Mouse (Mus musculus) liver, postnatal 0 days (tissue): Measurements from ENCODE around the gene Lrrc75b. TPM values are rescaled to one million over a fixed set of nuclear protein-coding genes. Genes with fewer than 3 reads are reported as not detected.
A peak's percentile ranks its signal among the peaks of the same experiment; 100 is the strongest.
"Not testable (repeated sequence)": the region's sequence is repeated elsewhere in the genome, so short reads cannot be mapped to it uniquely, and the experiment has no call there.

ENCODE experiments used
- ATAC-seq: fragments of 200-750 bp; cut with Nextera tagmentation; 2 replicates; pipeline ENCODE4 v1.8.0; 2017; ENCODE audit warnings: mild to moderate bottlenecking, moderate library complexity
- DNase-seq: peaks from one replicate; pipeline ENCODE4 v3.0.0-alpha.2; 2016
- H3K27ac ChIP-seq: fragments of 300-500 bp; sonication (generic); 2 replicates; pipeline ENCODE4 v1.5.1; 2014; ENCODE audit warnings: antibody characterized with exemption, moderate library complexity, mild to moderate bottlenecking, low read depth
- H3K27me3 ChIP-seq: fragments of 300-500 bp; sonication (generic); 2 replicates; pipeline ENCODE4 v1.6.1; 2014; ENCODE audit warnings: low read length, control low read depth, mixed read lengths; ENCODE audit not compliant: insufficient read depth
- H3K36me3 ChIP-seq: fragments of 300-500 bp; sonication (generic); replicated peaks from 2 replicates; pipeline ENCODE4 v1.6.1; 2014; ENCODE audit warnings: mild to moderate bottlenecking, control low read depth, low read length, moderate library complexity, mixed read lengths; ENCODE audit not compliant: insufficient read depth
- H3K4me1 ChIP-seq: fragments of 300-500 bp; sonication (generic); 2 replicates; pipeline ENCODE4 v1.6.1; 2014; ENCODE audit warnings: antibody characterized with exemption, mild to moderate bottlenecking, control low read depth; ENCODE audit not compliant: insufficient read depth
- H3K4me2 ChIP-seq: fragments of 300-500 bp; sonication (generic); 2 replicates; pipeline ENCODE4 v1.6.1; 2014; ENCODE audit warnings: low read depth, mild to moderate bottlenecking, low read length, moderate library complexity, mixed read lengths
- H3K4me3 ChIP-seq: fragments of 300-500 bp; sonication (generic); 2 replicates; pipeline ENCODE4 v1.5.1; 2014; ENCODE audit warnings: low read depth, low read length
- H3K9ac ChIP-seq: fragments of 300-500 bp; sonication (generic); replicated peaks from 2 replicates; pipeline ENCODE4 v1.6.1; 2014; ENCODE audit warnings: mild to moderate bottlenecking, moderate library complexity
- H3K9me3 ChIP-seq: fragments of 300-500 bp; sonication (generic); 2 replicates; pipeline ENCODE4 v1.6.1; 2016; ENCODE audit warnings: mild to moderate bottlenecking, control low read depth, low read length, mixed read lengths
- CTCF ChIP-seq: sonication (generic); IDR thresholded peaks from 2 replicates; pipeline ENCODE4 v1.5.1; 2016; ENCODE audit warnings: antibody characterized with exemption, low read depth
- EP300 ChIP-seq: IDR thresholded peaks from 2 replicates; pipeline ENCODE4 v1.6.1; 2016; ENCODE audit warnings: antibody characterized with exemption, low read depth, mild to moderate bottlenecking
- WGBS: fragments of 180-500 bp; shearing (Covaris S2); extraction: QIAGEN DNeasy Blood & Tissue Kit; methylation state at CpG from one replicate; pipeline ENCODE4 v1.1.7; 2014; ENCODE audit not compliant: insufficient replicate concordance; 5-methylcytosine and 5-hydroxymethylcytosine counted together
- polyA plus RNA-seq: library from polyadenylated mRNA; unstranded; fragments of >200 nt; fragmentation: Nextera tagmentation; extraction: Ambion mirVana; gene quantifications from 2 replicates; pipeline ENCODE4 v1.2.1, GENCODE M21; 2015

Lrrc75b gene
- polyA plus RNA-seq, 1 experiment from 2014 or later = 0.05 TPM

GRCm38 (mm10) chr10:75534934-75535333 is 25.2 kb downstream of the Lrrc75b start:
- Histone ChIP-seq H3K4me2 (no peak overlapping the region), H3K27me3 (no peaks in the 10 kb centered on the region), H3K4me3 (no peak overlapping the region), H3K9ac (no peak overlapping the region), H3K36me3 (peaks cover 33% of the 10 kb centered on the region), H3K27ac (no peak overlapping the region), H3K4me1 (no peaks in the 10 kb centered on the region), H3K9me3 (no peaks in the 10 kb centered on the region)
- 85% methylated on average over 8 of the region's 8 CpGs for WGBS
- no peak for DNase-seq
- no peak for TF ChIP-seq CTCF
- no peak for TF ChIP-seq EP300
- peak; percentile 50; the same call in 1 of the 2 replicates for ATAC-seq

GRCm38 (mm10) chr10:75534216-75534615 is 25.9 kb downstream of the Lrrc75b start:
- ATAC-seq (no peak), DNase-seq (no peak)
- TF ChIP-seq CTCF (no peak), EP300 (no peak)
- no peaks in the 10 kb centered on the region for H3K27me3 ChIP-seq
- H3K9me3 ChIP-seq = no peaks in the 10 kb centered on the region
- H3K4me3 ChIP-seq = no peak overlapping the region
- H3K27ac ChIP-seq = no peak overlapping the region
- H3K36me3 ChIP-seq = peaks cover 36% of the 10 kb centered on the region
- H3K4me2 ChIP-seq = no peak overlapping the region
- no peaks in the 10 kb centered on the region for H3K4me1 ChIP-seq
- 93% methylated on average over 8 of the region's 8 CpGs for WGBS
- H3K9ac ChIP-seq = no peak overlapping the region

GRCm38 (mm10) chr10:75531532-75532090 is 28.5 kb downstream of the Lrrc75b start:
- Histone ChIP-seq H3K4me3 (no peak overlapping the region), H3K9me3 (no peaks in the 10 kb centered on the region), H3K27me3 (no peaks in the 10 kb centered on the region), H3K4me2 (no peak overlapping the region), H3K9ac (no peak overlapping the region), H3K36me3 (peaks cover 36% of the 10 kb centered on the region), H3K4me1 (no peaks in the 10 kb centered on the region), H3K27ac (no peak overlapping the region)
- ATAC-seq = no peak
- TF ChIP-seq CTCF (no peak), EP300 (no peak)
- 80% methylated on average over 9 of the region's 9 CpGs for WGBS
- no peak for DNase-seq

GRCm38 (mm10) chr10:75530322-75530721 is 29.8 kb downstream of the Lrrc75b start:
- H3K27ac ChIP-seq = no peak overlapping the region
- peaks cover 36% of the 10 kb centered on the region for H3K36me3 ChIP-seq
- H3K9me3 ChIP-seq = no peaks in the 10 kb centered on the region
- no peak overlapping the region for H3K9ac ChIP-seq
- WGBS = 83% methylated on average over 2 of the region's 2 CpGs
- H3K4me2 ChIP-seq = no peak overlapping the region
- ATAC-seq = no peak
- no peak overlapping the region for H3K4me3 ChIP-seq
- no peak for TF ChIP-seq CTCF
- TF ChIP-seq EP300 = no peak
- no peaks in the 10 kb centered on the region for H3K27me3 ChIP-seq
- no peak for DNase-seq
- H3K4me1 ChIP-seq = no peaks in the 10 kb centered on the region

- ATAC-seq, DNase-seq, H3K9me3 ChIP-seq, H3K4me1 ChIP-seq, H3K4me2 ChIP-seq, H3K4me3 ChIP-seq, H3K9ac ChIP-seq, H3K27ac ChIP-seq, H3K27me3 ChIP-seq: not testable (repeated sequence)
- peaks cover 31% of the 10 kb centered on the region for H3K36me3 ChIP-seq
- WGBS = 93% methylated on average over 9 of the region's 9 CpGs
Observed at GRCm38 (mm10) chr10:75525450-75525849, 34.7 kb downstream of the Lrrc75b start.

GRCm38 (mm10) chr10:75521643-75522042 is 38.5 kb downstream of the Lrrc75b start:
- Histone ChIP-seq H3K36me3 (peaks cover 36% of the 10 kb centered on the region), H3K27me3 (no peaks in the 10 kb centered on the region), H3K9ac (no peak overlapping the region), H3K27ac (no peak overlapping the region), H3K4me2 (no peak overlapping the region), H3K9me3 (no peaks in the 10 kb centered on the region), H3K4me3 (no peak overlapping the region), H3K4me1 (peaks cover 12% of the 10 kb centered on the region)
- no peak for DNase-seq
- no peak for ATAC-seq
- TF ChIP-seq EP300 (no peak), CTCF (no peak)
- 83% methylated on average over 4 of the region's 4 CpGs for WGBS

- Histone ChIP-seq H3K27ac (no peak overlapping the region), H3K27me3 (no peaks in the 10 kb centered on the region), H3K9ac (no peak overlapping the region), H3K4me2 (no peak overlapping the region), H3K36me3 (peaks cover 36% of the 10 kb centered on the region), H3K4me1 (peaks cover 17% of the 10 kb centered on the region), H3K9me3 (no peaks in the 10 kb centered on the region), H3K4me3 (no peak overlapping the region)
- no peak for TF ChIP-seq EP300
- no peak for ATAC-seq
- DNase-seq = no peak
- WGBS = 79% methylated on average over 5 of the region's 5 CpGs
Observed at GRCm38 (mm10) chr10:75520581-75520980, 39.5 kb downstream of the Lrrc75b start.
